Mouse (Mus musculus) fat pad, adult 2 months (tissue): Measurements from ENCODE around the gene Fkbp1a.

Experiments
- DNase-seq: peaks from one replicate; pipeline ENCODE4 v3.0.0-alpha.2; 2011; ENCODE audit warnings: low read depth, low spot score; ENCODE audit errors: extremely low read depth

Fkbp1a gene

DNA sequence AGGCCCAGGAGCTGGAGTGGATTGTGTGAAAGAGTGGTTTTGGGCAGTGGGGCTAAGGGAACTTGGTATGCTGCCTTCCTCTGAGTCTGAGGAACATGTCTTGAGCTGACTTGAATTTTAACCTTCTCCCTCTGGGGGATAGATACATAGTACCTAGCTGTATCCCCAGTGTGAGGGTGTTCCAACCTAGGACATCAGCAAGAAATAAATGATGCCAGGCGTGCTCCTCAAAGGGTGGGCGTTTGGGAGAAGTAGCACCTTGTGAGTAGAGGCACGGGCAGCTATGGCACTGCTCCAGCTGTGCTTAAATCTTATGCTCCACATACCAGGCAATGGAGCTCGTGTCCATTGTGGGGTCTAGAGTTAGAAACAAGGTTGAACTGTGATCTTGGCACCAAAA, 4.3 kb downstream of the Fkbp1a start:
- no peak for DNase-seq

DNA sequence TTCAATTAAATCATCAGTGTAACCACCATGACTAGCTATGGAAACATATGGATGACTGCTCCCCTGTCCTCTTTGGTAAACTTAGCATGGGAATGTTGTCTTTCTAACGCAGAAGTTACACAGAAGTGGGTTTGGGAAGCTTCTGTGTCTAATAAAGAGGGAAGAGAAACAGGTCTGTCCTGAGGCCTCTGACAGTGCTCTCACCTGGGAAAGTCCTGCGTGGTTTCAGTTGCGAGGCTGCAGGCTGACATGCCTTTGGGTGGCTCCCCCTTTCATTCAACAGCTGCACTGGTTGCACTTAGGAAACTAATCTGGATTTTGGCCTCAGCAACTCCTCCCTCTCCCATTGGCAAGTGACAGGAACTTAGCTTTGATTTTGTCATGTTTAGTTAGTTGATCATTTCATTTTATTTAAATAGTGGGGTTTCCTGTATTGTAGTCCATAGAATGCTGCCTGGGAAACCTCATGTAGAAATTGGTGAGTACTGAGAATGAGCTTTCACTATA, 7.4 kb downstream of the Fkbp1a start:
- no peak for DNase-seq

DNA sequence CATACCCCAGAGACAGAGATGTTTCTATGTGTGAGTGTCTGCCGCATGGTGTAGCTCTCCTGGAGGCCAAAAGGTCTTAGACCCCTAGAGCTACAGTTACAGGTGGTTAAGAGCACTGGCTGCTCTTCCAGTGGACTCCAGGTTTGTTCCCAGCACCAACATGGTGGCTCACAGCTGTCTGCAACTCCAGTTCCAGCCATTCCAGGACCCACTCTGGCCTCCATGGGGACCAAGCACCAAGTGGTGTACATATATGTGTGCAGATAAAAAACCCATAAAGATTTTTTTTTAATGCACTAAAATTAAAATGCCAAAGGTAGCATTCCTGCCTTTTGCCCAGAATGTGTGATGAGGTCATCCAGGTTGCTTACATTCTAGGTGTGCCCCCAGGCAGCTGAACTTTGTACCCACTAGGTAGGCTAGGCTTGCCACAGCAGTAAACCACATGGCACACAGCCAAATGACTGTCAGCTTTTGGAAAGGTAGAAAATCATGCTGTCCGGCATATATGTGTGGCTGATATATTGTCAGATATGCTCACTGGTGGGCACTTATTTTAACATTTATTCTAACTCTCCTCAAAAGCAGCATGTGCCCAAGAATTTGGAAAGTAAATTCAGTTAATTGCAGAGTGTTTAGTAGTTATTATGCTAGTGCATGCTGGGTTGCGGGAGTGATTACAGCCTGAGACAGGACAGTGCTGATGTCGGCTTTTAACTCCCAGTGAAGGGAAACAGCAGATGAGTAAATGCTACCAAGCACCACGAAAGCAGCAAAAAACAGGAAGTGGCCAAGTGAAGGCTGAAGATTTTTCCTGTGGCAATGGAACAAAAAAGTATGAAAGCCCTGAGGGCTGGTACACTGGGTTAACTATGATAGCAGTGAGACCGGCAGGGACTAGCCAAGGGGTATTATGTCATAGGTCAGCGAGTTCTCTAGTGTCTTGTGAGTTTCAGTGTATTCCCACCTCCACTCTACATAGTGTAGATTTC, 20.9 kb downstream of the Fkbp1a start:
- no peak for DNase-seq

DNA sequence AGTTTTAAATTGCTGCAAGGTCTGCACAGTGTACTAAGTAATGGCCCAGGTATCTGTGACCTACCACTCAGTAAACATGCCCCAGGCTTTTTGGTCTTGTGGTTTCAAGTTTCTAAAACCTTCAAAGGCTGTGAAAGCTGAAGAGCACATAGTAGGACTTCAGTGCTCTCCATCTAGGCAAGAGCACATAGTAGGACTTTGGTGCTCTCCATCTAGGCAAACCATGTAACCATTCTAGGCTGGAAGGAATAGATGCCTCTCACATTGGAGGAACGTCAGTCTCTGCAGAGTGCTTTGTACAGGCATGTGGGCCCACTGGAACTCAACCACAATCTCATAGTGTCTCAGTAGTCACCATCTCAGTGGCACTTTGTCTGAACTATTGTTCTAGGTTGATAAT, 21.7 kb downstream of the Fkbp1a start:
- no peak for DNase-seq

DNA sequence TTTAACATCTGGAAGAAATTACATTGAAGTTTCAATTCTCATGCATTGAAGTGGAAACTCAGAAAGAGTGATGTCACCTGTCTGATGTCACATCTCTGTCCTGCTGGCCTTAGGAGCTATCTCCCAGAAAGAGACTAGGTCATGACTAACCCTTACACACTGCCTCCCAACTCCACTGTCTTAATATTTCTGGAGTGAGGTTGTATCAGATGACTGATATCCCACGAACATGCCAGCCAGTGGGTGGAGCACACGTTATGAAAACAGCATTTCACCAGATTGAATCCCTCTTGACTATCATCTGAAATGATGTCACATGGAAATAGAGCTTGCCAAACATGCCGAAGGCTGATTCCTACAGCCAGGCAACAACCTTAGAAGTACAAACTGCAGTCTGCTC, 22.7 kb downstream of the Fkbp1a start:
- no peak for DNase-seq

DNA sequence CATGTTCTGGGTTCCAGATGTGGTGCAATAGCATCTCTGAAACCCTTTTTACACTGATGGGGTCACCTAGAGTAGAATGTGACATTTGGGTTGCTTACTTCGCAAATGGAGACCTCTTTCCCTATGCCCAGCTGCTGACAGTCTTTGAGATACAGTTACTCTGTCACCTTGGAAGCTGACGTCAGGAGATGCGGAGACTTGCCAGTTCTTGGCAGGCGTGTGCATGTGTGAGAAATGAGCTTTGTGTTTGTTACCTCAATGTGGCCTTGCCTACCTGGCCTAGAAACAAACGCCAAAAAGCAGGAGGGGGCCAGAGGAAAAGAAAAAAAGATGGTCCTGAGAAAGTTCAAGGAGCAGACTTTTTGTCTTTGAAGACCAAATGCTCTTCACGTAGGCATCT, 24.6 kb downstream of the Fkbp1a start:
- DNase-seq, result no peak

DNA sequence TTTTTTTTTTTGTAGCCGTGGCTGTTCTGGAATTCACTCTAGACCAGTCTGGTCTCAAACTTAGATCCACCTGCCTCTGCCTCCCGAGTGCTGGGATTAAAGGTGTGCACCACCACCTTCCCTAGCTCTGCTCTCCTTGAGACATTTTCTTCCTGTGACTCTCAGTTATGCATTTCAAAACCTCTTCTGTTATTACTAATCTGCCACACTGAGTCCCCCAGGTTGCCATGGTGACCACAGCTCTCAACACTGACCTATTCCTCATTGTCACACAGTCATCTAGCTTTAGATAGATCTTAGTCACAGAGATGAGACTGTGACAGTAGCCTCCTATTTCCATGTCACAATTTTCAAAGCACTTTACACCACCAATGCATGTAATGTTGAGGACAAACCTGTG, 27.2 kb downstream of the Fkbp1a start:
- DNase-seq, result no peak

DNA sequence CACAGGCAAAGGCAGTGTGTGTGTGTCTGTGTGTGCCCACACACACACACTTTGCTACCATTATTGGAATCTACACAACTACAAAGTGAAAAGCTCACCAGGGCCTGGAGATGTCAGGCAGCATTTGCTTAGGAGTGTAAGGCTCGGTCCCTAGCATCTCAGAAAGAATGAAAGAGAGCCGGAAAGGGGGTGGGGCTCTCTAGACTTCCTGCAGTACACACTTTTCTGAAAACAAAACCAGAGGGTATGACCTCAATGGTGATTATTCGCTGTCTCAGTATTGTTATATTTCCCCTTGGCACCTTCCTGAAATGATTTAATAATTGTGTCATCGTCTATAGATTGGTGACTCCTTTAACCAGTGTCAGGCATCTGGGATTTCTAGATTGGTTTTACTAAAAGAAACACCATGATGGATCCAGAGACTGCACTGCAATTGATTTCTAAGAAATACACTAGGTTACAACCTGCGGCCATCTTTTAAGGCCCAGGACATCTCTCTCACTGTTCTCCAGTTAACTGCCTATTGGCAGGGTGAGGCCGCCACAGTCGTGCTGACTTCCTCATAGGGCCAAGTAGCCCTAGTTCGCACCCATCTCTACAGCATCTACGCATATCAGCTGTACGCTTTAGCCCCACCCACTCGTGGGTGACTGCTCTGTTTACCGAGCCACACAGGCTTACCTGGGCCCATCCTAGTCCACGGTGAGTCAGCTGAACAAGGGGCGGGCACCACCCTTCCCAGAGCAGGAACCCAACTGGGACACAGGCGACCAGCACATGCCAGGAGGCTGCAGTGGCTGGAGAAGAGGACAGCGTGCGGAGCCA, 29.8 kb downstream of the Fkbp1a start, which contains the start of gene Sdcbp2:
TSS of gene Sdcbp2 (plus strand) at position 750 of the 828 bp plus-strand sequence.
- DNase-seq, result no peak

DNA sequence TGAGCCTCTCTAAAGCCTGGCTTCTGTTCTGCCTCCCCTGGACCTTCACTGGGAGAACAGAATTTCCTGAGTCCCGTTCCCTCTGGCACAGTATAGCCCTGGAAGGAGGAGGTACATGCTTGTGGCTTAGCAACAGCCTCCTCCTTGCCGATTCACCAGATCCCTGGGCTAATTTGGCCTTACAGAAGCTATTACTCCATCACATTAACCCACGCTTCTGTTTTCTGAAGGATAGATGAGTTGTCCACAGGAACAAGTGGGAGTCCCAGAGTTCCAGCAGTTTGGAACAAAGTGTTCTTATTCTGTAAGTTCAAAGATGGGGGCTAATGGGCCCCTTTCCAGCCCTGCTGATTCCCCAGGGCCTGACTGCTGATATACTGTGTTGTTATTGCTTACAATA, 31.4 kb downstream of the Fkbp1a start:
- DNase-seq, result no peak

DNA sequence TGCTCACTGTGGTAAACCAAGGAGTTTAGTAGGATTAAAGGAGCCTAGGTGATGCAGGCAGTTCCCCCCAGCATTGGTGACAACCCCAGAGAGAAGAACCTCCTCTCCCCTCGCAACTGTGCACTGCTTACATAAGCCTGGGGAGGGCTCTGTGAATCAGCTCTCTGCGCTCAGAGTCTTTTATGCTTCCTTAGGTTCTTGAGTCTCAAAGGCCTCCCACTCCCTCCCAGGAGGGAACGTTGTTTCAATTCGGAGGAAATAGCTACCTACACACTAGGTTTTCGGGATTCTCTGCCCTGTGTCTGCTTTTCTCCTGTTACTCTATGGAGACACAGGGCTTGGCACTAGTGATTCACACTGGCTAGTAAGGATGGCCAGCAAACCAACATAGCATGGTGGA, 32.3 kb downstream of the Fkbp1a start:
- DNase-seq, result no peak

DNA sequence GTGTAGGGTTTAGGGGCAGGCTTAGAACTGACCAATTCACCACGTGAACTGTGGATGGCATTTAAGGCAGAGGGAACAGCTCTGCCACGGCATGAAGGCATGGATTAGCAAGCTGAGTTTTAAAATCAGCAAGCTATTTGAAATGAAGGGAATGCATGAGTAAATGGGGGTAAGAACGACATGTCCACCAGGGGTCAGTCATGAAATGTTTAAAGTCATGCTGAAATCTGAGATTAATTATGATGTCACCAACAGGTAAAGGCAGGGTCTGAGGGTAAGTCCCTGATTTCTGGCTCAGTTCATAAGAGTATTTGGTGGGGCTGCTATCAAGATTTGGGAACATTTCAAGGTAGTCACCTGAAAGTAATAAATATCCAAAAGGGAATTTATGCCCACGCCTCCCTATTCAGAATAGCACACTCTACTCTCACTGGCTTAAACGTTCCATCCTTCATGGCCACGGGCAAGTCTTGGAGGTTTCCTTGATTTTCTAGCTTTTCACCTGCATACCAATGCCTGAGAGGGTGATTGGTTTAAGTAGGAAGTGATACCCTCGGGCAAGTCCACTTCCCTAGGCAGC, 32.9 kb downstream of the Fkbp1a start:
- no peak for DNase-seq

DNA sequence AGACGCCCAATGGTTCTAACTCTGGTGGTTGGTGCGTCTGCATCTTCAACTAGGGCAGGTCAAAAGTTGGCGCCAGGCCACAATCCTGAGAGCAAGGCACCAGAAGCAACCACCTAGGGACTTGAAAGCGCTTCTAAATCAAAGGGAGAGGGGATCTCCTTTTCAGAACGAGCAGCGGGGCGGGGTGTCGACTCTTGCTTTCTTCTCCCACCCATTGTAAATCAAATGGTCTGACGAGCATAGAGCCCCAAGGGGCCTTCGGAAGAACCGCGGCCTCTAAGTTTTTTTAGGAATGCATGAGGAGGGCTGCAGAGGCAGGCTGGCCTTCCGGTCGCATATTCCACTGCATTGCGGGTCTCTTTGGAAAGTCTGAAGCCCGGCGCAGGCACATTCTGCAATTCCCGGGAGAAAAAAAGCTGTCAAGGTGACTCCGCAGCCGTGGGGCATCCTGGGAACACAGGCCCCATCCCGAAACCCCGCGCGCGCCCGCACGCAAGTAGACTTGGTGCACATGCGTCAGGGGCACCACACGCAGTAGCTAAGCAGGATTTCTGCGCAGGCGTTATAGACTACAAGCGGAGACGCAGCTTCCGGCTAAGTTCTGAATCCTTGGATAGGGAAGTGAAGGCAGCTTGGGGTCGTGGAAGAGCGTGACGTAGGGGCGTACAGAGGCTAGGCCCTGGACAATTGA, 33.6 kb downstream of the Fkbp1a start:
- no peak for DNase-seq

DNA sequence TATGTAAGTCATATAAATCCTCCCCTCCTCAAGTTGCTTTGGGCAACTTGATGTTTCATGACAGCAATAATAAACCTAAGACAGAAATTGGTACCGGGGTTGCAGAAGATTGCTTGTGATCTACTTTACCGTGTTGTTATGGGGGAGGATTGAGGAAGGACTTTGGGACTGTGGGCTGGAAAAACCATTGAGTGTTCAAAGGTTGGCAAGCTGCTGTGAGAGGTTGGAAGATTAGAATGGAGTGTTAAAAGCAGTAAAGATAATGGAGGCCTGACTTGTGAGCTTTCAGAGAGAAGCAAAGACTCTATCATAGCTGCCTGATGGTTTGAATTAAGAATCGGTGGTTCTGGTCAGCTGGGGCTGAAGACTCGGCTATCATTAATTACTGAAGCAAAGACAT, 36.9 kb downstream of the Fkbp1a start:
- no peak for DNase-seq

DNA sequence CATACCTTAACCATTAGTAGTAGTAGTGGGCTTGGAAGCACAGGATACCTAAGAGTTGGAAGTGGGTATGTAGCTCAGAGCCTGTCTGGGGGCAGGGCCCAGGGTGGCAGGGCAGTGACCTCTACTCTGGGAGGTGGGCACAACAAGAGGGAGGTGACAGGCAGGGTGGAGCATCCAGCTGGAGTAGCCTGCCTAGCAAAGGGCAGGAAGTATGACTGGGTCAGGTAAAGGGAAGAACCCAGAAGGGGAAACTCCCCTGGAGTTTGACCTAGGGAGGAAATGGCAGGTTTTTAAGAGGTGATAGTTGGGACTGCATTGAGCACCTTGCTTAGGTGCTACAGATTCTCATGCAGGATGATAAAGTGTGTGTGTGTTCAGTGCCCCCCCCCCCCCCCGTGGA, 38.7 kb downstream of the Fkbp1a start:
- DNase-seq, result no peak

DNA sequence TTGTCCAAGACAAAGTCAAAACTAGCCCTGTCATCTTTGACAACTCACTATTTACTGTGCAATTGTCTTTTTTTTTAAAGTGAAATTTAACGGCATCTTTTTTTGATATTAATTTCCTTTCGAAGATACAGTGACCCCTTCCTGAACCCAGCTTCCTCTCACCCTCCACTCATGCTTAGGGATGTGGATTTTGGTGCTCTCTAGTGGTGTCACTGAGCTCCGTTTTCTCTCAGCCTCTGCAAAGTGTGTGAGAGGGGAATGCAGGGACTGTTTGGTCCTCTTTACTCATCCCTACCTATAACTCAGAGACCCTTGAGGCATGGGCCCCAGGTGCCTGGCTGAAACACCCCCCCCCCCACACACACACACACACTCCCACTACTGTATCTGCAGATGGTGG, 43.7 kb downstream of the Fkbp1a start:
- no peak for DNase-seq

DNA sequence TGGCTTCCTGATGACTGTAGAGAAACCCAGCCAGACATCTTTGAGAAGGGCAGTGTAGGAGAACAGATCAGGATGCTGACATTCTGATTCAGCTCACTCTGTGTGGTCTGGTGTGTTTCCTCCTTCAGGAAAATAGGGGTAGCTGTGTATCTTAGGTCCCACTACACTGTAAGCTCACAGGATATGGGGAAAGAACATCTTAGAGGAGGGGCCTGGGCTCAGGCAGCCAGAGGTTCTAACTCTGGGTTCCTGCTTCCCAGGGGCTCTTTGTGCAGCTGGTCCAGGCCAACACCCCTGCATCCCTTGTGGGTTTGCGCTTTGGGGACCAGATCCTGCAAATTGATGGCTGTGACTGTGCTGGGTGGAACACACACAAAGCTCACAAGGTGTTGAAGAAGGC, 44.5 kb downstream of the Fkbp1a start:
- DNase-seq, result no peak

DNA sequence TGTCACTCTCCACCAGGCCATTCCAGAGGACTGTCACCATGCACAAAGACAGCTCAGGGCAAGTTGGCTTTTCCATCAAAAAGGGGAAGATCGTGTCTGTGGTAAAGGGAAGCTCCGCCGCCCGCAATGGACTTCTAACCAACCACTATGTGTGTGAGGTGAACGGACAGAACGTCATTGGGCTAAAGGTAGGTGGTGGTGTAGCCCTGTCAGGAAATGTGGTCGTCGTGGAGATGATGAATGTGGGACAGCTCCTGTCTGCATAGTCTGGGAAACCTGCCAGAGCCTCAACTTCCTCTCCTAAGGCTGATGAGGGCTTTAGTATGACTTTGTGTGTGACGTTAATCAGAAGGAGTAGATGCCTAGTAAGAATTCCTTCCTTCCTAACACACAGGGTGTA, 45.0 kb downstream of the Fkbp1a start:
- no peak for DNase-seq

DNA sequence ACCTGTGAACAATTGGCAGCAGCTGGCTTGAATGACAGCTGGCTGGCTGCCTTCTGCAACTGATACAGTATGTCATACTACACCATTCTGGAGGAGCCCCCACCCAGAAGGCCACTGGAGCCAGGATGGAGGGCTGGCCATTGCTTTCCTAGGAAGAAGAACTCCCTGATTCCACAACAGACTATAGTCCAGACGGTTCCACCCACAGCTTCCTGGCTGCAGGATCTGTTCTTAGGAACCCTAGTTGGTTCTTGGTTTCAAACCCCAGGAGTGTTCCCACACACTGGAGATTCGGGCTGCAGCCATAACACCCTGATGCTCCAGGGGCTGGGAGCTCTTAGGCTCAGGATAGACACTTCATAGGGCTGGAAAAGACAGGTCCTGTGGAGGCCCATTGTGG, 55.8 kb downstream of the Fkbp1a start:
- DNase-seq, result no peak

DNA sequence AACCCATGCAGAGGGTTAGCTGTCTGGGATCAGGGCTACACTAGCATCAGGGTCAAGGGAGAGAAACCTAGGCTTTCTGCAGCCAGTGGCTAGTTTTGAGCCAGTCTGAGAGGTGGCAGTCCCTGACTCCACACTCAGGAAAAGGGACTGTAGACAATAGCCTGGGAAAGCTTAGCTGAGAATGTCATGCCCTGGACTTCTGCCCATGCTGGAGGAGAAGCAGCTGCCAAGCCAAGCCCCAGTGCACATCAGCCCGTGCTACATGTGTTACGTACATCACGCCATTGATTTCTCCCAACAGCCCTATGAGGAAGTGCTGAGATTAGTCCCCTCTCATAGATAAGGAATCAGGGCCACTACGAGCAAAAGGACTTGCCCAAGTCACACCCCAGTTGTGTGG, 59.8 kb downstream of the Fkbp1a start:
- no peak for DNase-seq

DNA sequence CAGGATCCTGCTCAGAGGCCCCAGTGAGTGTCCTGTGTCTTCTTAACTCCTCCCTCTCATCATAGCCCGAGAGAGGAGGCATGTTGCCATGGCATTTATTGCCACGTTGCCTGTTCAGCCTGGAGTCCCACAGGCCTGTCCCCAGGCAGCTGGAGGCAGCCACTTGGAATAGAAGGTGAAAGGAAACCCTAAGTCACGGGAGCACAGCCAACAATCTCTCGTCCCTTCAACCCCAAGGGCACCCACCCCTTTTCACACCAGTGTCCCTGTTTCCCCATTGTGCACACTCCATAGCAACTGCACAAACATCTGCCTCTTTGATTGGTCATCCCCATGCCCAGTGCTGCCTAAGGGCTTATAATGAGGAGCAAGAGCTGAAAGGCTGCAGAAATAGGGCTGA, 61.3 kb downstream of the Fkbp1a start:
- DNase-seq, result no peak

DNA sequence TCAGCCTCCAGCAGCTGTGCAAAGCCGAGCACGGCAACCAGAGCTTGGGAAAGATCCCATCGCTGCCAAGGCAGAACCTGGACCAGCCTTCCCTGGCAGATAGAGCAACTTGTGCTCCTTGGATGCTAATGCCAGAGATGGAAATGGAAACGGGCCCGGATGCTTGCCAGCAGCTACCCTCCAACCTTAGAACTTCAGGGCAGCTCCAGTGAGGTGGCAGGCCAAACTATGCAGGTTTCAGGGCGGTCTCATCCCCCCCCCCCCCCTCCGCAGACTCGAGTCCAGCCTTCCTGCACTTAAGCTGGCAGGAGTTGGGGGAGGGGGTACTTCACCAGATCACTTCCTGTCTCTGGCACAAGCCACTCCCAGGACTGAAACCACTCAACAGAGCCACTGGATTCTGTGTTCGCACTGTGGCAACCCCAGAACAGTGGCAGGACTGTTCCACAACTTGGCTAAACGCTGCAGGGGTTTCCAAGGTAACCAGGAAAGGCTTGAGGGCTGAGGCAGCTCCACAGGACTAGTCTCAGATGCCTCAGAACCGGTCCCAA, 63.2 kb downstream of the Fkbp1a start:
- no peak for DNase-seq
